Mouse (Mus musculus): ENCODE measurements at regions not wholly inside any gene's neighbourhood (a gene's known extent, or its start where the extent isn't known, plus 50 kb on each side); places are given as distances from the start of the nearest gene placed in this dataset.

GRCm38 (mm10) chr1:64318440-64319154 is 196.5 kb upstream of the Klf7 start:
- no peak for TF ChIP-seq CTCF (IDR thresholded peaks at IDR 0.05; ENCODE audit: low read depth, low read length)
- no peak for TF ChIP-seq POLR2A (IDR thresholded peaks at IDR 0.05; ENCODE audit: extremely low read depth, insufficient read depth, low read length)

All from liver, adult 2 months (tissue).